Mouse (Mus musculus) left cerebral cortex, adult 8-10 months (tissue): ENCODE measurements around the gene Me3. TPM values are rescaled to one million over a fixed set of nuclear protein-coding genes. Genes with fewer than 3 reads are reported as not detected.
"Not testable (repeated sequence)": the region's sequence is repeated elsewhere in the genome, so short reads cannot be mapped to it uniquely, and the experiment has no call there.

Experiments used
- DNase-seq, 2 experiments: peaks; one replicate each; pipeline ENCODE4 v3.0.0; 2022; ENCODE audit warnings: low spot score in 2 of 2
- total RNA-seq, 4 experiments: library from RNA; stranded (reverse); gene quantifications; 2 replicates each; pipeline ENCODE4 v1.2.4; 2022

Me3 gene
- total RNA-seq, 4 experiments from 2014 or later: 91.3 to 99.5 (median 96.9) TPM

- no peak for DNase-seq
Measured at GRCm38 (mm10) chr7:89728393-89728792, 96.2 kb downstream of the Me3 start.

DNA sequence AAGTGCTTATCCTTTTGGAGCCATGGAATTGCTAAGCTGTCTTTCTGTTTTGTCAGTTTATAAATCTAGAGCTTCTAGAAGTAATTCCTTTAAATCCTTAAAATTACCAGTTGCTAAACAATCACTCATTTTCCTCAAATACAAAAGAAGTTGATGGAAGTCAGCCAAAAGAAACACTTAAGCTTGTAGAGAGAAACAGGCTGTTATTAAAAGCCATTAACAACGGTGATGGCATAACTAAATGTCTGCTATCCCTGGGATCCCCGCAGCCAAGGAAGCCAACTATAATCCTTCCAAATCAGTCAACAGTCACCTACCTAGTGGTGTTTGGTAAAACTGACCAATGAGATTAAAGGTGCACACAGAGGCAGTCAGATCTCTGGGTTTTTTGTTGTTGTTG lies 98.3 kb downstream of the Me3 start:
- DNase-seq: no peak

- not testable (repeated sequence) for DNase-seq
Measured at GRCm38 (mm10) chr7:89731115-89731514, 98.9 kb downstream of the Me3 start.

GRCm38 (mm10) chr7:89748415-89748814 lies 116.2 kb downstream of the Me3 start:
- no peak for DNase-seq

GRCm38 (mm10) chr7:89749183-89749582 lies 117.0 kb downstream of the Me3 start:
- no peak for DNase-seq

GRCm38 (mm10) chr7:89766678-89767508 lies 134.7 kb downstream of the Me3 start:
- no peak for DNase-seq

GRCm38 (mm10) chr7:89769106-89769896 lies 137.1 kb downstream of the Me3 start:
- DNase-seq: no peak

GRCm38 (mm10) chr7:89770021-89770420 lies 137.8 kb downstream of the Me3 start:
- no peak for DNase-seq

DNA sequence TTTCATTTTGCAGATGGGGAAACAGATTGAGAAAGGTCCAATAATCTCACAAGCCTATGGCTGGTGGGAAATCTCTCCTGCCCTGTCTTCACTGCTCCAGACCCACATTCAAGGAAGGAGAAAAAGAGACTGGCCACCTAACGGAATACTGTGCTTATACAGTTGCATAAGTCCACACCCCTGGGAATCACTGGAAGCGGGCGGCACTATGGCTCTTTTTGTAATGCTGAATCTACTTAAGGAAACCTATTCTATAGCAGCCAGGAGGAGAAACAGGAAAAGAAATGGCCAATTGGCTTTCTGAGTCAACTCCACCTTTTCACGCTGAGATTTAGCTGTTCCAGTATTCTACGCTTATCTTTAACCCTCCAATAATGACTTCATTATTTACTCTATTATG lies 140.7 kb downstream of the Me3 start:
- DNase-seq: no peak

DNA sequence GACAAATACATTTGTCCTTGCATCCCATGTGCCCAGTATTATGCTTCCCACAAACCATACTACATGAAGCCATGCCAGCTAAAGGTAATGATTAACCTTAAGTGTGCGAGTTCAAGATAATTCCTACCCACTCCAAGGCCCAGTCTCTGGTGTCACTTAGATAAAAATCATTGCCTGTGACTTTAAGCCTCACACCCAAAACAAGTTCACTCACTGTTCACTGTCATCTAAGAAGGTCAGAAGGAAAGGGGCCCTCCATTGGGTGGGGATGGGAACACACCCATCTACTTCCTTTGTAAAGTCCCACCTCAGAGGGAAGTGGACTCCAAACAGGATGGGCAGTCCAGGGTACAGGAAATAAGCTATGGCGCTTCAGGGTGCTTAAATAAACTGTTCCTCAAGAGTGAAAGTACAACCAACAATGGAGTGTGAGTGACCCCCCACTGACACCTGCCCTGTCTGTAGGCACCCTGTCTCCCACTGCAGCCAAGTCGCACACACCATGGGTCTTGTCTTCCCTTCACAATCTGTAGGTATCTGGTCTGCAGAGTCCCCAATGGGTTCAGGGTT lies 141.2 kb downstream of the Me3 start:
- no peak for DNase-seq

DNA sequence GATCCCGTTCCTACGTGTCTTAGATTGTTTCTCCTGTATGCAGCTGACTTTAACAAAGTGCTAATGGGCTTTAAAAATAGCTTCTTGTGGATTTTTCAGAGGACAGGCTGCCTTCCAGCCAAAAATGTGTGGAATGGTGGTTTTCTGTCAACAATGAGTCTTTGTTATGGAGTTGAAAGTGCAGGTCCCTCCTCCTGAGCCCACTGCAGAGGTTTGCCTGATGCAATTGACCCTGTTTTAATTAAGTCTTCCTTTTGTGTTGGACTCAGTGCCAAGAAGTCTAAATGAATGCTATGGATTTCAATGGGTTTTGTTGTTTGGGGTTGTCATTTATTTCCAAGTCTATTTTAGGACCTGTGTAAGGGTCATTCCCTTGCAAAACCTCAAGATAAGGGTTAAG lies 141.7 kb downstream of the Me3 start:
- no peak for DNase-seq

- DNase-seq: no peak
Measured at GRCm38 (mm10) chr7:89775848-89776247, 143.7 kb downstream of the Me3 start.

- no peak for DNase-seq
Measured at GRCm38 (mm10) chr7:89781391-89781790, 149.2 kb downstream of the Me3 start.

DNA sequence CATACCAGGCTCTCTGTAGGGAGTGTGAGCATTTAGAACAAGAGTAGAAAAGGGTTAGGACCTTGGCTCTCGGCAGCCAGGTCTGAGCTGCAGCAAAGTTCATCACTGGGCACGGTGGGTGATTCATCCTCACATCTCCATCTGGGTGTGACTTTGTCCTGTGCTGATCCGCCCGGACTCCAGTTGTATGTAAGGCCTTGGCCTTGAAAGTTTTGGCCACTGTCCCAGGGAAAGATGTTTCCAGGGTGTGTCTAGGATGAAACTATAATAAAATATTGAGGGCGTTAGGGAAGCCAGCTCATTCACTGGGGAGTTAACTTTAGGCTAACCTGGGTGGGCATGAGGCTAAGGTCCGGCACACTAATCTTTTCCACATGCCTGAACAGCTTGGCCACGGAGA lies 155.5 kb downstream of the Me3 start:
- no peak for DNase-seq

- DNase-seq: no peak
Measured at GRCm38 (mm10) chr7:89792576-89792975, 160.4 kb downstream of the Me3 start.

GRCm38 (mm10) chr7:89795366-89795765 lies 163.2 kb downstream of the Me3 start:
- DNase-seq: no peak

DNA sequence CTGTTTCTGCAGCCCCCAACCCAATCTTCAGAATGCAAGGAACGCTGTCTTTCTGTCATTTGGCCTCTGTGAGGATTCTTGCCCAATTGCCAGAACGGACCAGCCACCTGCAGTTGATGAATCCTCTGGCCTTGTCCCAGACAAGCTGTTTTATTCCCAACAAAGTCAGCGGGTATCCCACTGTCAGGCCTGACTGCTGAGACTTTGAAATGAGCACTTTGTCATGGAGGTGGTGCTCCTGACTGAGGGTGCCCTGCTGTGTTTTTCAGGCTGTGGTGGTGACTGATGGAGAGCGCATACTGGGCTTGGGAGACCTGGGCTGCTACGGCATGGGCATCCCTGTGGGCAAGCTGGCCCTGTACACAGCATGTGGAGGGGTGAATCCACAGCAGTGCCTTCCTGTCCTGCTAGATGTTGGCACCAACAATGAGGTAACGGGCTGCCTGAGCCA lies 164.2 kb downstream of the Me3 start:
- no peak for DNase-seq

GRCm38 (mm10) chr7:89798358-89799020 lies 166.3 kb downstream of the Me3 start:
- no peak for DNase-seq

- DNase-seq: no peak
Measured at GRCm38 (mm10) chr7:89802447-89802846, 170.3 kb downstream of the Me3 start.

- no peak for DNase-seq
Measured at GRCm38 (mm10) chr7:89803966-89804365, 171.8 kb downstream of the Me3 start.

DNA sequence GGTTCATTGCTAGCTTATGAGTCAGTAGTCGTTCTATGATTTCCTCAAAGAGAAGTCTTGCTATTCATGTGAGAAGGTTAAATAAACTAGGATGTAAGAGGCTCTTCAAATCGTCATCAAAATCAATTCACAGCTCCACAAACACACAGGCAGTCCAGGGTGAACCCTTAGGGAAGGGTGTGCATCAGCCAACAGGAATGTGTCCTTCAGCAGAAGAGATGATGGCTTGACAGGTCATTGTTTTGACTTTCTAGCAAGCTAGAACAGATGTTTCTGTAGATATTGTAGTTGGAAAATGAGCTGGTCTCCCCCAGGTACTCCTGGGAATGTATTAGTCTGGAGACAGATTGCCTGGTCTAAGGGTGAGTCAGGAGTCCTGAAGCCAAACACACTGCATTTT lies 177.2 kb downstream of the Me3 start:
- DNase-seq: no peak
